Mouse (Mus musculus): ENCODE results near the gene Alg5.

Gene Alg5

DNA sequence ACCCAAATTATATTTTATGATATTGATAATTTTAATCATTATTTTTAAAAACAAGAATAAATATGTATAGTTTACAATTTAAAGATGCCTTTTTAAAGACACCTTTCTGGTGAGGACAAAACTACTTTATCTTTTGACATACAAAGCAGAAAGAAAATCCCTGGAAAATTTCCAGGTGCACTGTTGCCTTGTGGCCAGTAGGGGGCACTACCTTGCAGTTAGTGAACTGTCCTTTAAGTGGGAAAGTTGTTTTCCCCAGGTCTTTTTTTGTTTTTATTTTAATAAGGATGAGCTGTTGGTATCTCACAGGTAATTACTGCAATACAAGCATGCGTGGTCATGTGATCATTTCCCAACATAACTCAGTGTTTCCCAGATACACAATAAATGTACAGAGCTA lies 60.5 kb downstream of the Alg5 start:
- DNase-seq = no peak

- DNase-seq = peak in 1 of 2 experiments; percentile 34
These were observed 61.9 kb downstream of the Alg5 start for GRCm38 (mm10) chr3:54797211-54797610.
